Mouse (Mus musculus) erythroblast, embryonic 14.5 days (primary cell): Measurements from ENCODE around the gene Oasl2. TPM values are rescaled to one million over a fixed set of nuclear protein-coding genes. Genes with fewer than 3 reads are reported as not detected.
A peak's percentile ranks its signal among the peaks of the same experiment; 100 is the strongest.
"Not testable (repeated sequence)": the region's sequence is repeated elsewhere in the genome, so short reads cannot be mapped to it uniquely, and the experiment has no call there.

Experiments used
- H3K27me3 ChIP-seq: 2 replicates; pipeline ENCODE4 v1.6.1; 2012; ENCODE audit warnings: inconsistent platforms; ENCODE audit not compliant: control insufficient read depth
- H3K36me3 ChIP-seq: 2 replicates; pipeline ENCODE4 v1.6.1; 2012; ENCODE audit warnings: mild to moderate bottlenecking, inconsistent platforms; ENCODE audit not compliant: control insufficient read depth
- H3K4me1 ChIP-seq: 2 replicates; pipeline ENCODE4 v1.6.1; 2012; ENCODE audit warnings: inconsistent platforms; ENCODE audit not compliant: control insufficient read depth
- H3K4me3 ChIP-seq: replicated peaks from 2 replicates; pipeline ENCODE3; 2012; ENCODE audit warnings: moderate library complexity, mild to moderate bottlenecking, inconsistent platforms
- H3K9me3 ChIP-seq: 2 replicates; pipeline ENCODE4 v1.6.1; 2012; ENCODE audit warnings: low read length, inconsistent platforms, mixed read lengths; ENCODE audit not compliant: control insufficient read depth
- GATA1 ChIP-seq: IDR thresholded peaks from 2 replicates; pipeline ENCODE4 v1.6.1; 2012; ENCODE audit warnings: low read length, inconsistent platforms, mixed read lengths
- TAL1 ChIP-seq: IDR thresholded peaks from 3 replicates; pipeline ENCODE4 v1.6.1; 2012; ENCODE audit warnings: low read length, inconsistent platforms, mixed read lengths
- polyA plus RNA-seq: library from polyadenylated mRNA; stranded (reverse); fragments of >175 nt; gene quantifications from 2 replicates; pipeline ENCODE4 v1.2.3, GENCODE M21; 2012

The Oasl2 gene
- polyA plus RNA-seq, 1 experiment: 0.02 TPM

DNA sequence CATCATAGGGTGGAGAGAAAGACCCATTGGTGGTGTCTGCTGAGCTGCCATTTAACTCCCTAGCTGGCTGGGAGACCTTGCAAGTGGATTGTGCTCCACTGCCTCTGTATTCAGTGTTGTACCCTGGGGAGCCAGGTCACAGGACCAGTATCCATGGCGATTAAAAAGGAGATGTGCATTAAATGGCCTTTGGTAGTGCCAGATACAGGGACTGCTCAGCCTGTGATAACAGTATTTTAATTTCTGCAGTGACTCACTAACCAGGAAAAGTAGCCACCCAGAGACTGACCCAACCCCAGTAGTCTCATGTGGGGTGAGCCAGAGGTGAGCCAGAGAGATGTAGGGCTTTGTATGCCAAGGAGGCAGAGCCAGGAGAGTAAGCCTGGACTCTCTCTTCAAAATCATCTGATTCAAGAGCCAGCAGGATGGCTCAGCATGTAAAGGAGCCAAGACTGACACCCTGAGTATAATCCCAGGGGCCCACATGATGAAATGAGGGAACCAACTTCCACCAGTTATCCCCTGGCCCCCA is 29.5 kb downstream of the Oasl2 start:
- TF ChIP-seq GATA1 (no peak), TAL1 (no peak)
- Histone ChIP-seq H3K36me3 (no peaks in the 10 kb centered on the region), H3K4me1 (peaks cover 7% of the 10 kb centered on the region), H3K9me3 (peaks cover 2% of the 10 kb centered on the region; the same call in 1 of the 2 replicates), H3K4me3 (no peak overlapping the region), H3K27me3 (no peaks in the 10 kb centered on the region)

- Histone ChIP-seq H3K9me3 (peaks cover 2% of the 10 kb centered on the region; the same call in 1 of the 2 replicates), H3K36me3 (no peaks in the 10 kb centered on the region), H3K4me1 (peaks cover 5% of the 10 kb centered on the region), H3K4me3 (no peak overlapping the region), H3K27me3 (no peaks in the 10 kb centered on the region)
- TF ChIP-seq GATA1 (no peak), TAL1 (no peak)
These were observed 30.0 kb downstream of the Oasl2 start for GRCm38 (mm10) chr5:114926753-114927152.

DNA sequence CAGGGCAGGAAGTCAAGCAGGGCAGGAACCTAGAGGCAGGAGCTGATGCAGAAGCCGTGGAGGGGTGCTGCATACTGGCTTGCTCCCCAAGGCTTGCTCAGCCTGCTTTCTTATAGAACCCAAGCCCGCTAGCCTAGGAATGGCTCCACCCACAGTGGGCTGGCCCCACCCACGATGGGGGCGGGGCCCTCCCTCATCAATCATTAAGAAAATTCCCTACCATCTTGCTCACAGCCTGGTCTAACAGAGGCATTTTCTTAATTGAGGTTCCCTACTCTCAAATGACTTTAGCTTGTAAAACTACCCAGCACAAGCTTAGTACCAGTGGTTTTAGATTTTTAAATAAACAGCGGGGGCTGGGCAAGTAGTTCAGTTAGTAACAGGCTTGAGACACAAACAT is 34.9 kb downstream of the Oasl2 start:
- H3K27me3 ChIP-seq: 0 out of 2 replicates have a peak, but pooled peaks cover 2% of the 10 kb centered on the region
- no peaks in the 10 kb centered on the region for H3K9me3 ChIP-seq
- H3K4me1 ChIP-seq: no peaks in the 10 kb centered on the region
- H3K4me3 ChIP-seq: no peak overlapping the region
- H3K36me3 ChIP-seq: no peaks in the 10 kb centered on the region
- no peak for TF ChIP-seq GATA1
- TF ChIP-seq TAL1: no peak

GRCm38 (mm10) chr5:114933206-114933605 is 36.5 kb downstream of the Oasl2 start:
- Histone ChIP-seq H3K27me3 (0 out of 2 replicates have a peak, but pooled peaks cover 2% of the 10 kb centered on the region), H3K4me1 (peaks cover 5% of the 10 kb centered on the region), H3K36me3 (no peaks in the 10 kb centered on the region), H3K4me3 (no peak overlapping the region), H3K9me3 (no peaks in the 10 kb centered on the region)
- no peak for TF ChIP-seq TAL1
- no peak for TF ChIP-seq GATA1

DNA sequence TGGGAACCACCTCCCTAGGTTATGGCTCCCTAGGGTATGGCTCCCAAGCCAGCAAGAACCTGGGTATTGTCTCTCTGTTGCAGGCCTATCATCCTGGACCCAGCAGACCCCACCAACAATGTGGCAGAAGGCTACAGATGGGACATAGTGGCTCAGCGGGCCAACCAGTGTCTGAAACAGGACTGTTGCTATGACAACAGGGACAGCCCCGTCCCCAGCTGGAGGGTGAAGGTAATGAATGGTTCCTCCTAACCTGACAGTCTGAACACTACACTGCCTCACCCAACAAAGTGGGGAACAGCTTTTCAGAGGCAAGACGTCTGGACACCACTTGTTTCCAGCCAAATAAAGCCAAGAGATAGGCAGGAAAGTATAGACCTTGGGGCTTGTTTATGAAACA is 39.1 kb downstream of the Oasl2 start:
- TF ChIP-seq TAL1 (no peak), GATA1 (no peak)
- H3K4me1 ChIP-seq: peaks cover 5% of the 10 kb centered on the region
- no peaks in the 10 kb centered on the region for H3K9me3 ChIP-seq
- H3K36me3 ChIP-seq: no peaks in the 10 kb centered on the region
- no peak overlapping the region for H3K4me3 ChIP-seq
- H3K27me3 ChIP-seq: 0 out of 2 replicates have a peak, but pooled peaks cover 2% of the 10 kb centered on the region

- peaks cover 26% of the 10 kb centered on the region for H3K4me1 ChIP-seq
- H3K27me3 ChIP-seq, H3K9me3 ChIP-seq, H3K4me3 ChIP-seq: not testable (repeated sequence)
- peaks cover 11% of the 10 kb centered on the region for H3K36me3 ChIP-seq
These were observed 44.4 kb downstream of the Oasl2 start for GRCm38 (mm10) chr5:114941138-114941537.

DNA sequence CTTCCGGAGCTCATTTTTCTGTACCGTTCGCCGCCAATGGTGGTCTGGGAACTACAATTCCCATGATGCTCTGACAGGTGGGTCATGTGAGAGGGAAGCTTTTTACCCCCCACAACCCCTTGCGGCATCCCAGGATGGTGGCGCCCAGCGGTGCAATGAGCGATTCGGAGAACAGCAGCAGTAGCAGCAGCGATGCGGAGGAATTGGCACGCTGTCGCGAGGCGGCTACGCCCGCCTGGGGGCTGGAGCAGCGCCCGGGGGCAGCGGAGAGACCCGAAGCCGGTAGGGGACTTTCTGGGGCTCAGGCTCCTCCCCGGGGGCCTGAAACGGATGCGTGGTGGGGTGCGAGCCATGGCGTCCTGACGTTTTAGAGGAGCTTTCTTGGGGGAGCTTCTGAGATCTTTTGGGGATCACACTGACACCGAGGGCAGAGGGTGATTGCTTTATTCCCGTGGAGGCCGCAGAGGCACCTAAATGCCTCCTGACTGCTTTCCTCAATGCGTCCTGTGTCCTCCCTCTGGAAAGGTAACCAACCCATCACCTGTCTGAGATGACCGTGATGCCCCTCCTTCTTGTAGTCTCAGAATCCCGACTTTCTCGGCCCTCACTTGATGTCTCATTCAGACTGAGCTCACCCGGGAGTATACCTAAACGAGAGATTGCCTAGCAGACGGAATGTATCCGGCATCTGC is 45.5 kb downstream of the Oasl2 start, which contains the start of gene 2210016L21Rik:
TSS of gene 2210016L21Rik (plus strand) at position 85 of the 692 bp plus-strand sequence.
- peaks cover 21% of the 10 kb centered on the region for H3K36me3 ChIP-seq
- TF ChIP-seq TAL1: no peak
- no peak for TF ChIP-seq GATA1
- H3K4me3 ChIP-seq: peak within 1 kb of the TSS; percentile 85
- H3K9me3 ChIP-seq: no peaks in the 10 kb centered on the region
- no peaks in the 10 kb centered on the region for H3K27me3 ChIP-seq
- H3K4me1 ChIP-seq: peaks cover 24% of the 10 kb centered on the region

DNA sequence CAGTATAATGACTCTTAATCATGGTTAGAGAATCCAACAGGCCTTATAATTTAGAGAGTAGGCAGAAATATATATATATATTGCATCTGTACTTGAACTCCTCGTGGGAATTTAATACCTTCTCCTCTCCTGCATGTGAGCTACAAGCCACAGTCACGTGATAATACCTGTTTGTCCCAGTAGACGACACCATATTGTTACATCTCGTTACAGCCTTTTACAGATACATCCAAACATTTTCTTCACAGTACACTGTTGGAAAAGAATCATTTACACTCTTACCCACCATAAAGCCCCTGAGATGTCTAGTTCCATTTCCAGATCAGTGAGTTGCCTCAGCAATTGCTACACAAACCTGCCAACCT is 46.0 kb downstream of the Oasl2 start:
- no peak for TF ChIP-seq GATA1
- no peak for TF ChIP-seq TAL1
- Histone ChIP-seq H3K27me3 (no peaks in the 10 kb centered on the region), H3K4me1 (peaks cover 22% of the 10 kb centered on the region), H3K36me3 (peaks cover 27% of the 10 kb centered on the region), H3K9me3 (no peaks in the 10 kb centered on the region), H3K4me3 (peak overlapping the region; percentile 85)

DNA sequence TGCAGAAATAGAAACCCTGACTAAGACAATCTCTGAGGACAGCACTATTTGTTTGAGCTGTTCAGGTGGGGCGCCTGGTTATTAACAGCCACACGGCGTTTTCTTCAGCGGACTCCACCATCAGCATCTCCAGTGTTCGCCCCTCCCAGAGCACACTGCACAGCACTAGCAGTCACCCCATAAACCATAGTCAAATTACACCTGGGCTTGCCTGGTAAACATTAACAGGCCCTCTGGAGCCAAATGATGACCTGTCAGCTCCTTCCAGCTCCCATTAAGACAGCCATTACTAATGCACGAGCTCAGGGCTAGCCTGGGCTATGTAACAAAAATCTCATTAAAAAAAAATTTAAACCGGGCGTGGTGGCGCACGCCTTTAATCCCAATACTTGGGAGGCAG is 48.3 kb downstream of the Oasl2 start:
- Histone ChIP-seq H3K4me1 (peaks cover 22% of the 10 kb centered on the region), H3K27me3 (no peaks in the 10 kb centered on the region), H3K9me3 (no peaks in the 10 kb centered on the region), H3K4me3 (no peak overlapping the region), H3K36me3 (peaks cover 50% of the 10 kb centered on the region)
- TF ChIP-seq GATA1 (no peak), TAL1 (no peak)

DNA sequence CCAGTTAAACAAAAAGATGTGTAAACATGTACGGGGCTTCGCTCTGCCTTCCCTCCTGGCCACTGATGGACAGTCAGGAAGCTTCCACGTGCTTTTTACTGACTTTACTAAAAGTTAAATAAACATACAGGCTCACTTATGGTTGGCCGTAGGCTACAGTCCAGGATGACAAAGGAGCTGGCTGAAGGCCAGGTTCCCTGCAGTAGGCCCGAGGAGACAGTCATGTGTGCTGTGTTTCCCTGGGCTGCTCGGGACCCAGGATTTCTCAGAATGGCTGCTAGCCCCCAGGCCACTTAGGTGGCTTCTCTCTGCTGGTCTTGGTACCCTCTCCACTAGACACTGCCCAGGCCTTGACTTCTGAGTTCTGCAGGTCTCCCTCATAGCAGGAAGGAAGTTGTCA is 52.2 kb downstream of the Oasl2 start:
- no peak overlapping the region for H3K4me3 ChIP-seq
- H3K36me3 ChIP-seq: peaks cover 54% of the 10 kb centered on the region
- no peak for TF ChIP-seq TAL1
- no peak for TF ChIP-seq GATA1
- H3K27me3 ChIP-seq: no peaks in the 10 kb centered on the region
- H3K9me3 ChIP-seq: no peaks in the 10 kb centered on the region
- peaks cover 2% of the 10 kb centered on the region; the same call in 1 of the 2 replicates for H3K4me1 ChIP-seq
